Mouse (Mus musculus): Measurements from ENCODE around the gene Med18.

DNA sequence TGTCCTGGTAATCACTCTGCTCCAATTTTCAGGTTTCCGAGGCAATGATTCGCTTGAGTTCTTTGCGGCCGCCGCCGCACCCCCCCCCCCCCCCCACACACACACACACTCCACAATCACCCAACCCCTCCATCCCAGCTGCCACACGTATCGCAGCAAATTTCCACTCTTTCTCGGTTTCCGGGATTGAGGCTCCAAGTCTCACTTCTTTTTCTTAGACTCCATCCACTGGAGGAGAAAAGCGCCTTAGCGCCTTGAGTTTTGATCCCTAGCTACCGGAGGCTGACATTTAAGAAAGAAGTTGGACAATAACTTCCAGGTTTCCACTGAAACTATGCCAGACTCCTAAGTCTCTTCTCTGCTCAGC is 42.2 kb downstream of the Med18 start:
- TF ChIP-seq CTCF (IDR thresholded peaks at IDR 0.05; ENCODE audit: control insufficient read depth, insufficient read depth, insufficient replicate concordance, low read depth, low read length) (no peak), POLR2A (IDR thresholded peaks at IDR 0.05; ENCODE audit: control insufficient read depth, low read depth, low read length) (no peak)
